Mouse (Mus musculus) left cerebral cortex, adult 11 months (tissue): Measurements from ENCODE around the gene Pphln1.

Source experiments
- DNase-seq: peaks from one replicate; pipeline ENCODE4 v3.0.0; 2022; ENCODE audit warnings: low spot score

Pphln1 gene

GRCm38 (mm10) chr15:93433811-93434210 lies 35.7 kb downstream of the Pphln1 start:
- no peak for DNase-seq

GRCm38 (mm10) chr15:93435998-93436397 lies 37.8 kb downstream of the Pphln1 start:
- DNase-seq: no peak

GRCm38 (mm10) chr15:93438663-93439062 lies 40.5 kb downstream of the Pphln1 start:
- peak; percentile 25 for DNase-seq

GRCm38 (mm10) chr15:93442271-93442670 lies 44.1 kb downstream of the Pphln1 start:
- DNase-seq: no peak

- no peak for DNase-seq
Measured at GRCm38 (mm10) chr15:93443676-93444075, 45.5 kb downstream of the Pphln1 start.

GRCm38 (mm10) chr15:93448862-93449261 lies 50.7 kb downstream of the Pphln1 start:
- no peak for DNase-seq

GRCm38 (mm10) chr15:93453296-93453695 lies 55.1 kb downstream of the Pphln1 start:
- DNase-seq: no peak

GRCm38 (mm10) chr15:93456005-93456404 lies 57.9 kb downstream of the Pphln1 start:
- DNase-seq: no peak

GRCm38 (mm10) chr15:93459422-93459821 lies 61.3 kb downstream of the Pphln1 start:
- no peak for DNase-seq

GRCm38 (mm10) chr15:93461066-93461465 lies 62.9 kb downstream of the Pphln1 start:
- DNase-seq: no peak

GRCm38 (mm10) chr15:93471651-93472050 lies 73.5 kb downstream of the Pphln1 start:
- no peak for DNase-seq

GRCm38 (mm10) chr15:93472089-93472488 lies 73.9 kb downstream of the Pphln1 start:
- no peak for DNase-seq

- DNase-seq: no peak
Measured at GRCm38 (mm10) chr15:93474277-93474676, 76.1 kb downstream of the Pphln1 start.

- DNase-seq: no peak
Measured at GRCm38 (mm10) chr15:93475688-93476087, 77.5 kb downstream of the Pphln1 start.

- no peak for DNase-seq
Measured at GRCm38 (mm10) chr15:93477729-93478128, 79.6 kb downstream of the Pphln1 start.

GRCm38 (mm10) chr15:93478676-93479075 lies 80.5 kb downstream of the Pphln1 start:
- no peak for DNase-seq

- DNase-seq: peak; percentile 53
Measured at GRCm38 (mm10) chr15:93479445-93479844, 81.3 kb downstream of the Pphln1 start.

- no peak for DNase-seq
Measured at GRCm38 (mm10) chr15:93481112-93481511, 83.0 kb downstream of the Pphln1 start.

- no peak for DNase-seq
Measured at GRCm38 (mm10) chr15:93484261-93484710, 86.1 kb downstream of the Pphln1 start.

- no peak for DNase-seq
Measured at GRCm38 (mm10) chr15:93485252-93485651, 87.1 kb downstream of the Pphln1 start.

GRCm38 (mm10) chr15:93486066-93486465 lies 87.9 kb downstream of the Pphln1 start:
- no peak for DNase-seq

- DNase-seq: no peak
Measured at GRCm38 (mm10) chr15:93489597-93489996, 91.4 kb downstream of the Pphln1 start.

- DNase-seq: no peak
Measured at GRCm38 (mm10) chr15:93494700-93495099, 96.5 kb downstream of the Pphln1 start.

GRCm38 (mm10) chr15:93499866-93500265 lies 101.7 kb downstream of the Pphln1 start:
- no peak for DNase-seq

- DNase-seq: no peak
Measured at GRCm38 (mm10) chr15:93502703-93503102, 104.6 kb downstream of the Pphln1 start.
